Mouse (Mus musculus) kidney, adult 2 months (tissue): ENCODE measurements around the gene Gm17571. TPM values are rescaled to one million over a fixed set of nuclear protein-coding genes. Genes with fewer than 3 reads are reported as not detected.
A peak's percentile ranks its signal among the peaks of the same experiment; 100 is the strongest.

Experiments
- DNase-seq: peaks from one replicate; pipeline ENCODE4 v3.0.0; 2021
- H3K27ac ChIP-seq: fragments of 200-500 bp; 2 replicates; pipeline ENCODE4 v1.5.1; 2012; ENCODE audit warnings: low read depth, low read length, control low read depth, inconsistent platforms; ENCODE audit not compliant: insufficient read depth
- H3K27me3 ChIP-seq: fragments of 200-500 bp; replicated peaks from 2 replicates; pipeline ENCODE4 v1.6.1; 2012; ENCODE audit warnings: mild to moderate bottlenecking, moderate library complexity, low read length, inconsistent platforms; ENCODE audit not compliant: control insufficient read depth, insufficient read depth
- H3K36me3 ChIP-seq: fragments of 200-500 bp; 2 replicates; pipeline ENCODE4 v1.6.1; 2012; ENCODE audit warnings: mild to moderate bottlenecking, moderate library complexity, low read length, inconsistent platforms; ENCODE audit not compliant: control insufficient read depth, insufficient read depth
- H3K4me1 ChIP-seq: fragments of 200-500 bp; 2 replicates; pipeline ENCODE4 v1.6.1; 2011; ENCODE audit warnings: low read length; ENCODE audit not compliant: control insufficient read depth, insufficient read depth
- H3K4me3 ChIP-seq: fragments of 200-500 bp; 2 replicates; pipeline ENCODE4 v1.5.1; 2011; ENCODE audit warnings: mild to moderate bottlenecking, low read depth, low read length, control low read depth; ENCODE audit not compliant: insufficient read depth
- CTCF ChIP-seq: fragments of 200-500 bp; conservative IDR thresholded peaks from 2 replicates; pipeline ENCODE4 v1.5.1; 2011; ENCODE audit warnings: low read depth, mild to moderate bottlenecking, control low read depth, low read length, moderate library complexity, mixed read lengths; ENCODE audit not compliant: insufficient read depth, insufficient read length
- POLR2A ChIP-seq: fragments of 200-500 bp; IDR thresholded peaks from one replicate; pipeline ENCODE4 v1.6.1; 2011; ENCODE audit warnings: low read depth, low read length, control low read depth
- WGBS: fragments of 180-500 bp; shearing (Covaris S2); methylation state at CpG from one replicate; pipeline ENCODE4 v1.1.7; 2018; 5-methylcytosine and 5-hydroxymethylcytosine counted together
- polyA plus RNA-seq: library from polyadenylated mRNA; depleted of rRNA; stranded (reverse); fragments of >200 nt; gene quantifications from 2 replicates; pipeline ENCODE4 v1.2.3, GENCODE M21; 2012

Gm17571 gene
- polyA plus RNA-seq, 1 experiment: not detected

- TF ChIP-seq POLR2A (no peak), CTCF (no peak)
- no peaks in the 10 kb centered on the region for H3K27me3 ChIP-seq
- WGBS: 54% methylated on average over 12 of the region's 12 CpGs
- no peaks in the 10 kb centered on the region for H3K36me3 ChIP-seq
- H3K27ac ChIP-seq: peak overlapping the region; percentile 20; the same call in 1 of the 2 replicates
- peaks cover 4% of the 10 kb centered on the region; the same call in 1 of the 2 replicates for H3K4me1 ChIP-seq
- H3K4me3 ChIP-seq: no peak overlapping the region
- no peak for DNase-seq
Observed at GRCm38 (mm10) chr9:13484267-13485240, 38.0 kb upstream of the Gm17571 start.

- H3K4me3 ChIP-seq: no peak overlapping the region
- peaks cover 4% of the 10 kb centered on the region; the same call in 1 of the 2 replicates for H3K4me1 ChIP-seq
- H3K27me3 ChIP-seq: no peaks in the 10 kb centered on the region
- 64% methylated on average over 5 of the region's 5 CpGs for WGBS
- TF ChIP-seq CTCF (no peak), POLR2A (no peak)
- H3K27ac ChIP-seq: no peak overlapping the region
- no peaks in the 10 kb centered on the region for H3K36me3 ChIP-seq
- DNase-seq: no peak
Observed at GRCm38 (mm10) chr9:13483199-13484068, 36.9 kb upstream of the Gm17571 start.

GRCm38 (mm10) chr9:13479275-13479674 lies 32.7 kb upstream of the Gm17571 start:
- Histone ChIP-seq H3K27ac (no peak overlapping the region), H3K4me3 (no peak overlapping the region), H3K36me3 (no peaks in the 10 kb centered on the region), H3K27me3 (no peaks in the 10 kb centered on the region), H3K4me1 (peaks cover 2% of the 10 kb centered on the region; the same call in 1 of the 2 replicates)
- 48% methylated on average over 4 of the region's 4 CpGs for WGBS
- TF ChIP-seq CTCF (no peak), POLR2A (no peak)
- no peak for DNase-seq

GRCm38 (mm10) chr9:13474951-13475350 lies 28.4 kb upstream of the Gm17571 start:
- H3K4me3 ChIP-seq: no peak overlapping the region
- no peaks in the 10 kb centered on the region for H3K4me1 ChIP-seq
- TF ChIP-seq CTCF (no peak), POLR2A (no peak)
- H3K27ac ChIP-seq: no peak overlapping the region
- WGBS: 96% methylated on average over 5 of the region's 5 CpGs
- H3K36me3 ChIP-seq: no peaks in the 10 kb centered on the region
- no peak for DNase-seq
- H3K27me3 ChIP-seq: no peaks in the 10 kb centered on the region

- 56% methylated on average over 7 of the region's 7 CpGs for WGBS
- H3K4me1 ChIP-seq: peaks cover 11% of the 10 kb centered on the region; the same call in 1 of the 2 replicates
- H3K27me3 ChIP-seq: no peaks in the 10 kb centered on the region
- H3K4me3 ChIP-seq: no peak overlapping the region
- DNase-seq: peak; percentile 70
- no peak overlapping the region for H3K27ac ChIP-seq
- H3K36me3 ChIP-seq: no peaks in the 10 kb centered on the region
- TF ChIP-seq POLR2A (no peak), CTCF (no peak)
Observed at GRCm38 (mm10) chr9:13470013-13470412, 23.5 kb upstream of the Gm17571 start.

- no peak for DNase-seq
- no peak for TF ChIP-seq POLR2A
- TF ChIP-seq CTCF: 0 out of 2 replicates have a peak, but pooled peaks have one; percentile 1
- Histone ChIP-seq H3K4me3 (no peak overlapping the region), H3K27me3 (no peaks in the 10 kb centered on the region), H3K36me3 (no peaks in the 10 kb centered on the region), H3K4me1 (peaks cover 11% of the 10 kb centered on the region; the same call in 1 of the 2 replicates), H3K27ac (no peak overlapping the region)
- 59% methylated on average over 6 of the region's 6 CpGs for WGBS
Observed at GRCm38 (mm10) chr9:13468778-13469177, 22.2 kb upstream of the Gm17571 start.
